Mouse (Mus musculus) liver, postnatal 0 days (tissue): Measurements from ENCODE around the gene Dpep3.

ENCODE experiments used
- CTCF ChIP-seq: sonication (generic); IDR thresholded peaks from 2 replicates; pipeline ENCODE4 v1.5.1; 2016; ENCODE audit warnings: antibody characterized with exemption, low read depth
- EP300 ChIP-seq: IDR thresholded peaks from 2 replicates; pipeline ENCODE4 v1.6.1; 2016; ENCODE audit warnings: antibody characterized with exemption, low read depth, mild to moderate bottlenecking

GRCm38 (mm10) chr8:105969367-105969766, 9.9 kb downstream of the Dpep3 start:
- TF ChIP-seq CTCF (no peak), EP300 (no peak)
